Mouse (Mus musculus) bone marrow macrophage, adult 2 months (primary cell): ENCODE data around the gene Wasf1.

Experiments
- CTCF ChIP-seq: IDR thresholded peaks from 2 replicates; pipeline ENCODE4 v1.5.1; 2012; ENCODE audit warnings: low read depth, mild to moderate bottlenecking, low read length, moderate library complexity
- POLR2A ChIP-seq: IDR thresholded peaks from 2 replicates; pipeline ENCODE4 v1.6.1; 2012; ENCODE audit warnings: mild to moderate bottlenecking, low read depth, low read length, borderline replicate concordance

DNA sequence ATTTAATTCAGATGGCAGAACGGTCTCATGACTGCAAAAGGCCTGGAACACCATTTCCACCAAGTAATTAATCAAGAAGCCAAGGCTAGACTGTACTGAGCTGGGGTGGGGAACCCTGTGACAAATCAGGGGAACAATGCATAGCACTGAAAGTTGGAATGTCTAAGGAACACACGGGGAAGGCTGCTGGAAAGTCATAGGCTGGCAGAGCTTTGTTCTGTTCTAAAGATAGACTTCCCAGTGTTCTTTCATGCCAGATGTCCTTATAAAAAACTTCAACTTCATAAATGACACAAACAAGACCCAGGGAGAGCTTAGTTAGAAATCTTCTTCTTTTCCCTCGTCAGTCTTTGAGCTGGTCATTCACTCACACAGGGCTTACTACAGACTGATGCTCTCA lies 2.0 kb upstream of the Wasf1 start:
- TF ChIP-seq POLR2A (no peak), CTCF (no peak)
